In genomic region chr11:120387157-120387556, GRCm38 (mm10) we compare ENCODE assay signal across 19 mouse cellular contexts. TPM values are rescaled to one million over a fixed set of nuclear protein-coding genes. Genes with fewer than 3 reads are reported as not detected.
DNase-seq lines count a peak whose midpoint lies in the region; ATAC-seq lines count a peak whose summit lies in the region.
"Had no signal": no experiment of that assay in that cellular context is flagged by ENCODE, and none has a peak within 500 bp of the region (broad histone marks: within the 10 kb centered on the region; RNA-seq: fewer than 3 reads in every experiment).

No protein-coding gene starts in this region.

- WGBS in liver, embryonic 11.5 days = 56% methylated on average over 2 of the region's 2 CpGs
- 72% methylated on average over 2 of the region's 2 CpGs for WGBS in neural tube, embryonic 15.5 days

- no peak overlapping the region for H3K9ac ChIP-seq in liver, embryonic 11.5 days (ENCODE audit: low read depth, low read length)
- H3K9ac ChIP-seq in neural tube, embryonic 15.5 days (replicated peaks) = no peak overlapping the region
- H3K9ac ChIP-seq: embryonic facial prominence, embryonic 15.5 days; limb, embryonic 15.5 days; midbrain, embryonic 15.5 days had no signal

- H3K4me1 ChIP-seq in liver, embryonic 11.5 days (replicated peaks; ENCODE audit: control insufficient read depth, insufficient read depth, low read length) = no peaks in the 10 kb centered on the region
- H3K4me1 ChIP-seq in neural tube, embryonic 15.5 days = peaks cover 1% of the 10 kb centered on the region
- H3K4me1 ChIP-seq: embryonic facial prominence, embryonic 15.5 days; limb, embryonic 15.5 days; midbrain, embryonic 15.5 days had no signal

- no peaks in the 10 kb centered on the region for H3K9me3 ChIP-seq in liver, embryonic 11.5 days (ENCODE audit: control insufficient read depth, low read length)
- no peaks in the 10 kb centered on the region for H3K9me3 ChIP-seq in neural tube, embryonic 15.5 days (replicated peaks)
- H3K9me3 ChIP-seq: embryonic facial prominence, embryonic 15.5 days; G1E; limb, embryonic 15.5 days; midbrain, embryonic 15.5 days had no signal

- H3K4me2 ChIP-seq in liver, embryonic 11.5 days = no peak overlapping the region
- H3K4me2 ChIP-seq in neural tube, embryonic 15.5 days = no peak overlapping the region
- H3K4me2 ChIP-seq: embryonic facial prominence, embryonic 15.5 days; limb, embryonic 15.5 days; midbrain, embryonic 15.5 days had no signal

- no peak overlapping the region for H3K27ac ChIP-seq in liver, embryonic 11.5 days (ENCODE audit: low read depth, low read length)
- H3K27ac ChIP-seq in neural tube, embryonic 15.5 days (replicated peaks) = no peak overlapping the region
- H3K27ac ChIP-seq: embryonic facial prominence, embryonic 15.5 days; limb, embryonic 15.5 days; midbrain, embryonic 15.5 days had no signal

- no peak for ATAC-seq in liver, embryonic 11.5 days (replicated peaks; ENCODE audit: low FRiP score)
- 0 out of 2 replicates have a peak, but pooled peaks have one; percentile 15 for ATAC-seq in megakaryocyte-erythroid progenitor cell, adult 5-6 weeks (replicated peaks; ENCODE audit: low FRiP score, low TSS enrichment, poor library complexity, severe bottlenecking)
- ATAC-seq in neural tube, embryonic 15.5 days (ENCODE audit: low FRiP score) = no peak
- ATAC-seq: inflammation-experienced regulatory T-cells, adult 6 months; midbrain, embryonic 15.5 days had no signal

- DNase-seq in liver (peak; percentile 53), R1 (ENCODE audit: low read depth, low spot score) (peak; percentile 45)
- DNase-seq in liver, embryonic 11.5 days (ENCODE audit: low spot score) = no peak
- DNase-seq in c-Kit-negative CD71-positive TER-119-positive erythroid progenitor cells, embryonic 14.5 days (ENCODE audit: low read depth, low spot score) = peak; percentile 32
- no peak for DNase-seq in yolk sac, embryonic 10.5 days (ENCODE audit: low spot score)
- DNase-seq: kidney, postnatal 14 days; layer of hippocampus, postnatal 36 days; lung, postnatal 36 days; right cerebral cortex, postnatal 4 days had no signal

- no peaks in the 10 kb centered on the region for H3K27me3 ChIP-seq in liver, embryonic 11.5 days (replicated peaks; ENCODE audit: control insufficient read depth, insufficient read depth, low read length)
- H3K27me3 ChIP-seq in neural tube, embryonic 15.5 days (replicated peaks) = no peaks in the 10 kb centered on the region
- H3K27me3 ChIP-seq: embryonic facial prominence, embryonic 15.5 days; limb, embryonic 15.5 days; midbrain, embryonic 15.5 days had no signal

- no peak overlapping the region for H3K4me3 ChIP-seq in liver, embryonic 11.5 days (ENCODE audit: low read depth, low read length)
- H3K4me3 ChIP-seq in neural tube, embryonic 15.5 days (replicated peaks) = no peak overlapping the region
- H3K4me3 ChIP-seq: embryonic facial prominence, embryonic 15.5 days; limb, embryonic 15.5 days; midbrain, embryonic 15.5 days had no signal

- peaks cover 40% of the 10 kb centered on the region for H3K36me3 ChIP-seq in liver, embryonic 11.5 days (ENCODE audit: control insufficient read depth, insufficient read depth, low read length)
- peaks cover 59% of the 10 kb centered on the region for H3K36me3 ChIP-seq in neural tube, embryonic 15.5 days

RNA-seq across cellular contexts. Expression of gene Faap100, which starts 8.6 kb away (rescaled TPM):
- 22.8 and 23.2 TPM in 2 replicates for polyA plus RNA-seq in liver, embryonic 11.5 days (2014; fragmentation: Nextera tagmentation; extraction: Ambion mirVana)
- total RNA-seq in megakaryocyte-erythroid progenitor cell, adult 5-6 weeks (2014; fragmentation: Nextera tagmentation) = 31.0 and 34.7 TPM in 2 replicates
- 11.3 and 11.6 TPM in 2 replicates for total RNA-seq in megakaryocyte-erythroid progenitor cell, adult 5-6 weeks (2017)
- polyA plus RNA-seq in neural tube, embryonic 15.5 days (2015; fragmentation: Nextera tagmentation; extraction: Ambion mirVana) = 71.6 and 81.5 TPM in 2 replicates

RNA-seq across cellular contexts. Expression of gene Fscn2, which starts 25.8 kb away (rescaled TPM):
- 0.29 TPM in 1 of 2 replicates, not detected in the other for polyA plus RNA-seq in liver, embryonic 11.5 days (2014; fragmentation: Nextera tagmentation; extraction: Ambion mirVana)
- total RNA-seq in megakaryocyte-erythroid progenitor cell, adult 5-6 weeks (2014; fragmentation: Nextera tagmentation) = not detected in 2 replicates
- total RNA-seq in megakaryocyte-erythroid progenitor cell, adult 5-6 weeks (2017) = not detected in 2 replicates
- polyA plus RNA-seq in neural tube, embryonic 15.5 days (2015; fragmentation: Nextera tagmentation; extraction: Ambion mirVana) = 0.64 and 1.4 TPM in 2 replicates
- total RNA-seq: granulocyte monocyte progenitor cell, adult 5-6 weeks had no signal
- polyA plus RNA-seq: G1E had no signal

RNA-seq across cellular contexts. Expression of gene Actg1, which starts 38.8 kb away (rescaled TPM):
- polyA plus RNA-seq in liver, embryonic 11.5 days (2014; fragmentation: Nextera tagmentation; extraction: Ambion mirVana) = 1,592 and 1,704 TPM in 2 replicates
- total RNA-seq in megakaryocyte-erythroid progenitor cell, adult 5-6 weeks (2014; fragmentation: Nextera tagmentation) = 774 and 823 TPM in 2 replicates
- 492 and 662 TPM in 2 replicates for total RNA-seq in megakaryocyte-erythroid progenitor cell, adult 5-6 weeks (2017)
- 3,602 and 3,776 TPM in 2 replicates for polyA plus RNA-seq in neural tube, embryonic 15.5 days (2015; fragmentation: Nextera tagmentation; extraction: Ambion mirVana)

RNA-seq across cellular contexts. Expression of gene Nploc4, which starts 50.4 kb away (rescaled TPM):
- 44.5 and 47.2 TPM in 2 replicates for polyA plus RNA-seq in liver, embryonic 11.5 days (2014; fragmentation: Nextera tagmentation; extraction: Ambion mirVana)
- total RNA-seq in megakaryocyte-erythroid progenitor cell, adult 5-6 weeks (2014; fragmentation: Nextera tagmentation) = 59.3 and 65.2 TPM in 2 replicates
- total RNA-seq in megakaryocyte-erythroid progenitor cell, adult 5-6 weeks (2017) = 32.5 and 41.1 TPM in 2 replicates
- polyA plus RNA-seq in neural tube, embryonic 15.5 days (2015; fragmentation: Nextera tagmentation; extraction: Ambion mirVana) = 30.2 and 32.6 TPM in 2 replicates

RNA-seq across cellular contexts. Expression of gene Tspan10, which starts 55.3 kb away (rescaled TPM):
- polyA plus RNA-seq in liver, embryonic 11.5 days (2014; fragmentation: Nextera tagmentation; extraction: Ambion mirVana) = 0.10 TPM in 1 of 2 replicates, not detected in the other
- total RNA-seq in megakaryocyte-erythroid progenitor cell, adult 5-6 weeks (2014; fragmentation: Nextera tagmentation) = not detected in 2 replicates
- not detected in 2 replicates for total RNA-seq in megakaryocyte-erythroid progenitor cell, adult 5-6 weeks (2017)
- polyA plus RNA-seq in neural tube, embryonic 15.5 days (2015; fragmentation: Nextera tagmentation; extraction: Ambion mirVana) = not detected in 2 replicates
- total RNA-seq: granulocyte monocyte progenitor cell, adult 5-6 weeks had no signal
- polyA plus RNA-seq: G1E; midbrain, embryonic 15.5 days; neural tube, embryonic 14.5 days; stomach, embryonic 14.5 days had no signal

Comparison
In these comparisons a context has a peak if more than half of its experiments do, and no peak if none do; other contexts are left out.
1. DNase-seq: peak in liver (single experiment), R1 (single experiment) and c-Kit-negative CD71-positive TER-119-positive erythroid progenitor cells, embryonic 14.5 days (single experiment); none in liver, embryonic 11.5 days (single experiment) and yolk sac, embryonic 10.5 days (single experiment).